Mouse (Mus musculus): ENCODE measurements around the gene Sphk2.

GRCm38 (mm10) chr7:45689800-45690199 is 28.0 kb downstream of the Sphk2 start:
- TF ChIP-seq POLR2A (IDR thresholded peaks at IDR 0.05; ENCODE audit: borderline replicate concordance, extremely low read depth, insufficient read depth, insufficient read length, poor library complexity, severe bottlenecking) (no peak), CTCF (IDR thresholded peaks at IDR 0.05; ENCODE audit: borderline replicate concordance, extremely low read depth, insufficient read depth, insufficient read length) (no peak)
